Mouse (Mus musculus) spleen, adult 18-20 months (tissue): Measurements from ENCODE around the gene Clip3.

ENCODE experiments used
- DNase-seq, 2 experiments: peaks; one replicate each; pipeline ENCODE4 v3.0.0; 2022; ENCODE audit warnings: mixed read lengths in 2 of 2

Clip3 gene

DNA sequence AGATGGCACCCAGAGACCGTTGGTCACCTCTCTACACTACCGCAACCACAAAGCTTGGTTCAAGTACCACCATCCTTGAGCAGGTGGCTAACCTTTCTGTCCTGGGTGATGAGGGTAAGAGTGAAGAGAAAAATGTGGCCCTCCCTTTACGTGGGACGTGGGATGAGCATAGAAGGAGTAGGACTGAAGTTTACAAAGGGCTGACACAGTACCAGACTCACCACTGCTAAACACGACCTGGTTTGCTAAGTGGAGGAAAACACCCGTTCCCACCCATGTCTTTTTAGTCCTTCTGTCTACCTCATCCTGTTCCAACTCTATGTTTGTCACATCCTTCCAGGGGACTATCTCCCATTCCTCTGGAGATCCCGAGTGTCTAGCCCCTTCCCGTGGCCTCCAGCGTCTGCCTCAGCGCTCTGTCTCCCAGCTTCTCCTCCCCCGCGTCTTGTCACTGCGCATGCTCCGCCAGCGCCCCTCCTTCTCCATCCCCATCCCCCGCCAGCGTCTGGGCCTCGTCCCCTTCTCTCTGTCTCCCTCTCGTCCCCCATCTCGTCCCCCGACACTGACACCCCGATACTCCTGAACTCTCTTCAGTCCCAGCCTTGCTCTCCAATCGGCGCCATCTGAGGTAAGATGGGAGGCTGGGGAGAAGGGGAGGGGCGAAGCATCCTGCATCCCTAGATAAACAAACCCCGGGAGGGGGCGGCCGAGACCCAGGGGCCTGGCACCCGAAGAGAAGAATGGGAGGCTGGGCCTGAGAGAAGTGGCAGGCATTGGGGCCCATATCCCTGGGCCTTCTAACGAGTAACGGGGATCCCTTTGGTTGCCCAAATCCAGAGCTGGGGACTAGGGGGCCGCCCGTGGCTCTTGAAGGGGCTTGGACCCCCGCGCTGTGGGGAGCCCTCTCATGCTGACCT is at the start of gene Clip3:
Gene Clip3, plus strand, starts transcription at position 514 of the 917 bp plus-strand sequence.
- peak in 1 of 2 experiments; percentile 20 for DNase-seq

DNA sequence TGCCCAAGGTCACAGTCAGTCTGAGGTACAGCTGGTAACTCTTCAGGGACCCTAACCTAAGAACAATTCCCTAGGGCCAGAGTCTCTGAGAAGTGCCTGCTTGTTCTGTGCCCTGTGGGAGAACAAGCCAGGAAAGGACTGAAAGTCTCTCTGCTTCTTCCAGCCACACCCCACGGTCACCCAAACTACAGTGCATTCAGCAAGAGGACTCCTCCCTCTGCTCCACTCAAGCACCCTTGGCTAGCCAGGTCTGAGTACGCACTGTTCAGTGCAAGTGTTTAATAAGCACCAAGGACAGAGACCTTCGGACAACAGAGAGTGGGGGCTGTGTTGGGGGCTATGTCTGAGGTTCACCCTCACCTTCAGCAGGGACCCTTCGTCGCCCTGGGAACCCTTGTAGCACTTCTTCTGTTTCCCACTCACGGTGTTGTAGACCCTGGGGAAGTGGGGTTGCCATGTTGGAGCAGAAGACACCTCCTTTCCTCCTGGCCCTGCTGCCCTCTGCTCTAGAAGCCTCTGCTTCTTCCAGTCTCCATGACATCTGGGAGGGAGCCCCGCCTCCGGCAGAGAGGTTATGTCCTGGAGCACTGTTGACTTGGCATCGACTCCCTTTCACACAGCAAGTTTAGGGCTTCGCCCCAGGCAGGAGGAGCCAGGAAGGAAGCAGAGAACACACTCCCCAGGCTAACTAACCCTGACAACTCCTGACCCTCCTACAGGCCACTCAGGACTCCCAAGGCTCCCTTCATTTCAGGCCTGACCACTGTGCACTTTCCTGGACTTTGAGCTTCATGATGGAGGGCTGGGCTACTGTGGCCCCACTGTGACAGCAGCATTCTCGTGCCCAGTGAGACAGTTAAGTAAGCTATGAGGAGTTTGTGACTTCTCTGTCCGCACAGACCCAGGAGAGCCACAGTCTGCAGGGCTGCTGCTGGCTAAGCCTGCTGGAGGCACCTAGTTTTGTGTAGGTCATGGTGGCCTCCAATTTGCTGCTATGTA is 39.3 kb upstream of the Clip3 start:
- no peak for DNase-seq

DNA sequence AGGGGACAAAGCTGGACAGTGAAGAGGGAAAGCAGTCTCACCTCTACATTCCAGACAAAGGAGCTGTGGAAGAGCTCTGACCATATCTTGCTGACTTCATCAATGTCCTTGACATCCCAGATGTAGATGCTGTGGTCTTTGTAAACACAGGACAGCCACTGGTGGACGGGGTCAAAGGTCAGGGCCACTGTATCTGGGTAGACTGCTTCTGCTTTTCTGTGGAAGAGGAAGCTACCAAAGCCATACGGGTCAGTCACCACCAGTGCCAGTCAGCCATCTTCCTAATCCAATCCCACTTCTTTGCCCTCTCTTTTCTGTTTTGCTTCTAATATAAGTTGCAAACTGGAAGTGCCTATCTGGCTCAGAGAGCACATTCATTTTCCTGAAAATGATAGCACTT is 26.5 kb upstream of the Clip3 start:
- DNase-seq = no peak

DNA sequence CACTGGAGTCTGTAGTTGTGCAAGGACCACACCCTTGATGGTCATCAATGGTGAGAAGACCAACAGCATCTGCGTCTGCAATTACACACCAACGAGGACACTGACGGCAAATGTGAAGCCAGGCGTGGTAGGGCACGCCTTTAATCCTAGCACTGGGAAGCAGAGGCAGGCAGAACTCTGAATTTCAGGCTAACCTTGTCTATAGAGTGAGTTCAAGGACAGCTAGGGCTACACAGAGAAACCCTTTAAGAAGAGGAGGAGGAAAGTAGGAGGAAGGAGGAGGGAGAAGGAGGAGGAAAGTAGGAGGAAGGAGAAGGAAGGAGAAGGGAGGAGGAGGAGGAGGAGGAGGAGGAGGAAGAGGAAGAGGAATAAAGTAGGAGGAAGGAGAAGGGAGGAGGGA is 26.0 kb upstream of the Clip3 start:
- no peak for DNase-seq

DNA sequence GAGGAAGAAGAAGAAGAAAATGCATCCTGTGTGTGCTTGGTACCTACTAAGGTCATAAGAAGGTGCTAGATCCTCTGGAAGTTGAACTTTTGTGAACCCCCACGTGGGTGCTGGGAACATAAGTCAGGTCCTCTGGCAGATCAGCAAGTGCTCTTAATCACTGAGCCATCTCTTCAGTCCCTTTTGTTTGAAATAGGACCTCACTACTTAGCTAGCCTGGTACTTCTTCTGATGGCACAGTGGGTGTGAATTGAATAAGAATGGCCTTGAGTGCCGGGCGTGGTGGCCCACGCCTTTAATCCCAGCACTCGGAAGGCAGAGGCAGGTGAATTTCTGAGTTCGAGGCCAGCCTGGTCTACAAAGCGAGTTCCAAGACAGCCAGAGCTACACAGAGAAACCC is 25.6 kb upstream of the Clip3 start:
- DNase-seq = no peak

DNA sequence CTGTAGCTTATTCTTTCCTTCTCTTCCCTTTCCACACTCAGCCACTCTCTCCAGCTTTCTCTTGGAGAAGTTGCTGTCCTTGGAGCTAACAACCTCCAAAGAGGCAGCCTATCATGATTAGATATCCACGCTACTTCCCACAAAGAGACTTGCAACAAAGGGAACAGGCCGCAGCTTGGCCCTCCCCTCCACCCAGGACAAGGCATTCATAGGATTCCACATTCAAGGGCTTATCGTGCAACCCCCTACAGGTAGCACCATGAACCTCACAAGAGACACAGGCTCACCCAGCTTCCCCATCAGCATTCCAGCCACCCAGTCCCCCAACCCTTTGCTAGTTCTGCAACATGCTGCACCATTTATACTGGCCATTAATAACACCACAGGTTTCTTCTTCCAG is 24.7 kb upstream of the Clip3 start:
- no peak for DNase-seq

DNA sequence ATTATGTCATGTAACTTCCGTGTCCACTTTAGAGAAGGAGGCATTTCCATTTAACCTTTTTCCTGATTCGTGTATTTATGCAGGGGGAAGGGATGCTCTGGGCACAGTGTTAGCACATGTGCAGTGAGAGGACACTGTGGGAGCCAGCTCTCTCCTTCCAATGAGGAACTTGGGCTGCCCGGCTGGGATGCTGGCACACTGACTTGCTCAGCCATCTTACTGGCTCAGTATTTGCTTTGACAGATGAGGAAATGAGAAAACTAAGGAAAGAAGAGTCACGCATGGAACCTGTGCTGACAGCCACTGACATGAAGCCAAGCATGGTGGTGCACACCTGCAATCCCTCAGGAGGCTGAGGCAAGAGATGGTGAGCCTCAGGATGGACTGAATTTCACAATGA is 21.9 kb upstream of the Clip3 start:
- DNase-seq = no peak

DNA sequence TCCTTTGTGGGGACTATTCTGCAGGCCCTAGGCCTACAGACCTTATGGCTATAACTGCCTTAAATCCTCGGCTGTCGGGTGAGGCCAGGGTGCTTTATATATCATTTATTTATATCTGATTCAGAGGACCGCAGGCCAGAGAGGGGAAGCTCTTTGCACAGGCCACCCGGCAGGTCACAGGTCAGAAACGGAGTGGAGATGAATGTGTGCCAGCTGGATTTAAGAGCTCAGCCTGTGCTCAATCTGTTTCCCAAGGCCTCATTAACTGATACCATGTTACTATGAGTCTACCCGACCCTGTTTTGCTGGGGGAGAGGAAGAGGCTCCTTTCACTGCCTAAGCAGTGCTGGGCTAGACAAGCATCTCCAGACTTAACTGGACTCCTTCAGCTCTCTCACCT is 17.1 kb upstream of the Clip3 start:
- DNase-seq = no peak

DNA sequence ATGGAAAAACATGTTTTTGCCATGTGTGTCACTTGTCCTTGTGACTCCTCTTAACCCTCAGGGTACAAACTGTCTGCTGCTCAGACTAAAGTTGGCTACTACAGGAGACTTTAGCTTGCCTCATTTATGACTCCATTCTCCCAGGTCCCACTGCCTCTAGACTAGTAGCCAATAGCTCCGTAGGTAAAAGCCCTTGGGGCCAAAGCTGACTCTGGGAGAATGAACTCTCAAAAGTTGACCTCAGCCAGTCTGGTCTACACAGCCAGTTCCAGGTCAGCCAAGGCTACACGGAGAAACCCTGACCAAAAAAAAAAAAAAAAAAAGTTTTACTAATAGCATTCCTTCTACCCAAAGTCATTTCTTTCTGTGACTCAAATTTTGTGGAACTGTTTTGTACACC is 12.6 kb upstream of the Clip3 start:
- DNase-seq = no peak

DNA sequence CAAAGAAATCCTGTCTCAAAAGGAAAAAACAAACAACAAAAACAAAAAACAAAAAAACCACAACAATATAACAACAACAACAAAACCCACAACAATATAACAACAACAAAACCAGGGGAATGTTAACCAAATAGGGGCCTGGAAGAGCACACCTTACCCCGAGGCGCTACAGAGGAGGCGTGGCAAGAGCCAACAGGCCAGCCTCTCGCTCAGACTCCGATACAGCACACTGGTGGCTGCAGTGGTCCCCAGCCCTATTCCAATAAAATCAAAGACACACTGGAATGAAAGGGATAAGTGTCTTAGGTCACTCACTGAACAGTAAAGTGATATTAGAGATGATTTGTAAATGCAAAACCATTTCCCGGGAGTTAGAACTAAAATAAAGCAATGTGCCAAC is 12.0 kb upstream of the Clip3 start:
- no peak for DNase-seq

DNA sequence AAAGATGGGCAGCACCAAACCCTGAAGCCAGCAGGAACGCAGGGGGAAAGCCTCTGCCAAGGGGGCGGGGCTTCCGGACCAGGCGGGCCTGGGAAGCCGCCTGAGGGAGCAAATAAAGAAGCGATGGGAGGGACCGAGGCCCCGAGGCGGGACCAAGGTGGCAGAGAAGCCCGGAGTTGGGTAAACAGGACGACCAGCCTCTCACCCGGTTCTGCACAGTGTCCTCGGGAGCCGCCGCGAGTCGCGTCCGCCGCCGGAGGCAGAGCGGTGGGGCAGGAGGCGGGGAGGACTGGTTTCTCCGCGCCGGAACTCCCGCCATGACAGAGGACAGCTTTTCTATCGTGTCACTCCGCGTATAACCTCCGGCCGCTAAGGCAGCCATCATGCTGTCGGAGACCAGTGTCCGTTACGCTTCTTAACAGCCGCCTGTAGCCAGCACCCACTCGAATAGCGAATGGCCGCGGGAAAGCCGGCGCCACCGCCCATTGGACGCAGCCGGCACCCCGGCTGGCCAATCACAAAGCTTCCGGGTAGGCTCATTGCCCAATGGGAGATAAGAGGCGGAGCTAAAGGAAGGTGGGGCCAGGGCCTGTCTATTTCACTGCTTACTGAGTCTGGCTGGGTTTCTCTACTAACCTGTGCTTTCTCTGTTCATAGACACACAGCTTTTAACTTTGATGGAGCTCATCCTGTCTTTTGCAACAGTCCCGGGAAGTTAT is 11.4 kb upstream of the Clip3 start, which contains the start of the genes Thap8 and Wdr62:
Gene Thap8, plus strand, starts transcription at position 144 of the 719 bp plus-strand sequence.
Gene Wdr62, minus strand, starts transcription at position 469 of the 719 bp plus-strand sequence.
- DNase-seq = peak; percentile 81 to 85

DNA sequence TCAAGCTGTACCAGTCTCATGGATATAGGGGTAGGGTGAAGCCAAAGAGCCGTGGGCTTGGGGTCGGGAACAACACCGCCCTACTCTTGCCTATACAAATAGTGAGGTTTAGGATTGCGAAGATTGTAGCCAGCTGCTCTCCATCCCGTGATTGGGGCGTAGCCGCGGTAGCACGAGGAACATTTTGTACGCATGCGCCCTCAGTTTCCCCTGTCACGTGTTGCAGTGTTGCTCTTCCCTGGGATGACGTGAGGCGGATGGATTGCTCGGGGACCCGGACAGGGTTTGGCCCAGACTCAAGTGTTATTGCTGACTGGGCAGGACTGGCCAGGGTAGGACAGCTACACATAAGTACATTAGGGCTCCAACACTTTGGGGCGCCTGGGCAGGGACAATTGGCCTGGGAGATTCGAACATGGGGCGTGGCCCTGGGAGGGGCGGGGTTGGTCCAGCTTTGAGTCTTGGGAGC is 10.8 kb upstream of the Clip3 start:
- peak; percentile 67 to 76 for DNase-seq

DNA sequence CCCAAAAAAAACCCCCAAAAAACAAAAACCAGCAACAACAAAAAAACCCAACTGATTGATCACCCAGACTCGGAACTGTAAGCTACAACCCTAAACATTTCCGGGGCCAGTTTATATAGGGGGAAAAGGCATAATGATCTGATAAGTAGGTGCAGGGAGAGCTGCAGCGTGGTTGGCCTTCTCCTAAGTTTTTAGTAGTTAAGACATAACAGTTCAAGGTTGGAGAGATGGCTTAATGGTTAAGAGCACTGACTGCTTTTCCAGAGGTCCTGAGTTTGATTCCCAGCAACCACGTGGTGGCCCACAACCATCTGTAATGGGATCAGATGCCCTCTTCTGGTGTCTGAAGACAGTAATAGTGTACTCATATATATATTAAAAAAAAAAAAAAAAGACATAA is 10.0 kb upstream of the Clip3 start:
- DNase-seq = no peak

DNA sequence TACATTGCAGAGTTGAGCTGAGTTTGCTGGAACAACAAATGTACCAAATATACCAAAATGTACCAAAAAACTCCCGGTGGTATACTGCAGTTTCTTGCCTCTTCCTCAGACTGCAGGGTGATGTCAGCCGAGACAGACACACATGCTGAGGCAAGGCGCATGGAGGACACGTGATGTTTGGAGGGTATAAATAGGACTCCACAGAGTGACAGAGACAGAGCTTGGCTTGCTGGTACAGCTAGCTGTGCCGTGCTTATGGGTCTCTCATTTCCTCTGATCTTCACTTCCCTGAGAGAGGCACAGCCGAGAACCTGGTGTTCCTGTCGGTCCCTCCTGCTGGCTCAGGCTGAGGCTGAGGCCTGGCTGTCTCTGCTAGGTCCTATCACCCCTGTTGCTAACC is 8.8 kb upstream of the Clip3 start:
- no peak for DNase-seq

DNA sequence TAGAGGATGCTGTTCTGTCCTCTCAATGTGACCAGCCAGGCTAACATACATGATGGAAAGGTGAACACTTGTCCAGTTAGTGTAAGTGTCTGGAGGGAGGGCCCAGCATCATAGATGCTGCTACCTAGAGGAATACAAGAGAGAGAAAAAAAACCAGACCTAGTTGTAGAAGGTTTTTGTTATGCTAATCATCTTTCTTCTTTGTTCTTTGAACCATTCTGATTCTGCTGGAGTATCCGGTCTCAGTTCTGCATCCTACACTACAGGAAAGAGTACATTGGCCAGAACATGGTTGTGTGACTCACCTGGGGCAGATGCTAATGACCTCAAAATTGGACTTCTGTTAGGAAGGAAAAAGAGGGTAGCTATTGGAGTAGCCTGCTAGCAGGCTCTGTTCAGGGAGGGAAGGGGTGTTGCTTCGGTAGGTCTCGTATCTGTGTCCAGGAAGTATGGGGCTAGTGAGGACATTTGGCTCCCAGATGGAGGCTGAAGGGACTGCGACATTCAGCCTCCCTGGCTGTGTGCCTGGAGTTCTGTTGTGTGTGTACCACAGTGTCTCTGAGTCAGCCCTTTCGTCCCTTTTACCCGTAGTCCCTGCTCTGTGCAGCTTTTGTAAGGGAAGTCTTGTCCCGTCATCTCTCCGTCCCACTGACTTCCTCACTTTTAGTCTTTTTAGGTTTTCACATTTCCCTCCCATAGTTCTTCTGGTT is 4.7 kb upstream of the Clip3 start:
- DNase-seq = no peak

DNA sequence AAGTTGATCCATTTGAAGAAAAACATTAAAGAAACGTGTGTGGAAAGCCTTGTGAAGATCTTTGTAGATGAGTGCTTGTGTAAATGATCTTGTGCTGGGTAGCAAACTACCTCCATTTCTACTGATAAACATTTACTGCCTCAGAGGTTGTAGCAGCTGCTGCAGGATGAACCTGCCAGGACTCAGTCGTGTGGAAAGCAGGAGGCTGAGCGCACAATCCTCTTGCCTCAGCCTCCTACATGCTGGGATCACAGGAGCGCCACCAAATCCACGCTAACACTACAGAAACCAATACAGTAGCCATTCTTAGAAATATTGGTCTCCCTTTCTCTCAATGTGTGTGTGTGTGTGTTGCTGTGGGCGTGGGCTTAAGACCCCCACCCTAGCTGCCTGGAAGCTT is 3.5 kb upstream of the Clip3 start:
- no peak for DNase-seq

DNA sequence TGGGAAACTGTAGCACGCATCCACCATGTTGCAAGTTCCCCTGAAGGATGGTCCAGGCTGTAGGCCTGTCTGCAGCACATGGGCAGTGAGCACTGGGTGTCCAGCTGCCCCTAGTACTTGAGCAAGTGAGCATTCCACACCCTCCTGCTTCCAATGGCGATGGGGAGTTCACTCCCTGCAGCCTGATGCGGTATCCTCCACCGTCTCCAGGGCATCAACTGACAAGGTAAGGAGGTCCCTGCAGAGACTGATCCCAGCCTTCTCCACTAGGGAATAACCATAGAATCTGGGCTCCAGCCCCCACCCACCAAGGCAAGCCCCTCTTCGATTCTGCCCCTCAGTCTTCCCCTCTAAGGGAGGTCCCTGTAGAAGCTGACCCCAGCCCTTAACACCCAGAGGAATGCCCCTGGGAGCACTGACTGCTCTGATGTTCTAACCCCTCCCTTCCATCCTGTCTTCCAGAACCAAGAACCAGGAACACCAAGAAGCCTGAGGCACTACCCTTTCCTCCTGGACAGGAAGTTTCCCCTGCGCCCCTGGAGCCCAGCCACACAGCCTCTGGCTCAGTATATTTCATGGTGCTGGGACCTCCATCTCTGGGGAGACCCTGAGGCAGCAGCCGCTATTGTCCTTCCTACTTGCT is 2.3 kb upstream of the Clip3 start:
- DNase-seq = no peak

DNA sequence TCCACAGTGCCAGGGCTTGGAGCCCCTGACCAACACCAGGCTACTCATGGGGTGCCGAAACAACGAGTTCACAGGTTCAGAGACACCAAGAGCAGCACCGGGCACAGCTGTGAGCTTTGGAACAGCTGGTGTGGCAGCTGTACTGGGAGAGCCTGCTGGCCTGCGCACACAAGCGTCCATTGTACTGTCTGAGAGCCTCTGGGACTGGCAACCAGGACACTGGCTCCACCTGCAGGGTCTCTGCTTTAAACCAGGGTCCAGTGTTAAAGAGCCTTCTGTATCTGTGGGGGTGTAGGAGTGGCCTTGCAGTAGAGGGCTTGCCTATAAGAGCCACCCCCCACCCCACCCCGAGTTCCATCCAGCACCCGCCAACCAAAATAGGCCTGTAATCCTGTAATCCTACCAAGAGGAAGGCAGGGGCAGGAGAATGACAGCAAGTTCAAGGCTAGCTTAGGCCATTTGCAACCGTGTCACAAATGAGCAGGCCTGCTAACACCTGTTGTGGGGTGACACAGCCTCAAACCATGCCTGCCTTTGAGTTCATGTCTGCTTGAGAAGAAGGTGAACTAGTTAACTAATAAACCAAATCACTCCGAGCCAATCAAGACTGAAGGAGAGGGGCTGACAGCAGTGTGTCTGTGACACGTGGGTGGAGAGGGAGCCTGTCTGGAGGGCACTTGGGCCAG is 1.7 kb upstream of the Clip3 start:
- DNase-seq = no peak

DNA sequence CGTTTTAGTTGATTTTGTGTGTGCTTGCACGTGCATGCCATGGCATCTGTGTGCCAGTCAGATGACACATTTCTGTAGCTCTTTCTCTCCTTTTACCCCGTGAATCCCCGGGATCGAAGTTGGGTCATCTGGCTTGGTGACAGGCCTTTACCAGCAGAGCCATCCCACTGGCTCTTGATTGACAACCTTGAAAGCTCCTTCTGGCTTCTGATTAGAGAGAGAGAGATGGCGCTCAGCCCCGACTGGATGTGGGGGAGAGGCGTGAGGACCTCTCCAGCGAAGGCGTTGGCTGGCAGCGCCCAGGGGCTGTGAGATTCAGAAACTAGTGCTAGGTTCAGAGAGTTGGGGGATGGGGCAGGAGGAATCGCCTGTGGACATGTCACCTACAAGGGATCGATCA is 2.3 kb downstream of the Clip3 start:
- no peak for DNase-seq

DNA sequence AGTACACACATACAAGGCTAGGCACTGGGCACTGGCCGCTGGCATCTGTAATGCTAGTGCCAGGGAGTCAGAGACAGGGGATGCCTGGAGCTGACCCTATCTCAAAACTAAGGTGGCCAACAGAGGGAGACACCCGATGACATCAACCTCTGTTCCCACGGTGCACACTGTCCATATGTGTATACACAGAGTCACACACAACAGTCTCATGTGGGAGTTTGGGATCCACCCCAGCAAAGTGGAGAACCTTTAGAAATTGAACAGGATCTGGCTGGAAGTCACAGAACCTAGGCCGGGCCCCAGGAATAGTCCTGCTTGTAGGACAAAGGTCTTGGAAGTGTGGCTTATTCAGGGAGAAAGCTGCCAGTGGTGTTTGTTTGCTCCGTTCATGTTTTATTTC is 2.8 kb downstream of the Clip3 start:
- DNase-seq = no peak

DNA sequence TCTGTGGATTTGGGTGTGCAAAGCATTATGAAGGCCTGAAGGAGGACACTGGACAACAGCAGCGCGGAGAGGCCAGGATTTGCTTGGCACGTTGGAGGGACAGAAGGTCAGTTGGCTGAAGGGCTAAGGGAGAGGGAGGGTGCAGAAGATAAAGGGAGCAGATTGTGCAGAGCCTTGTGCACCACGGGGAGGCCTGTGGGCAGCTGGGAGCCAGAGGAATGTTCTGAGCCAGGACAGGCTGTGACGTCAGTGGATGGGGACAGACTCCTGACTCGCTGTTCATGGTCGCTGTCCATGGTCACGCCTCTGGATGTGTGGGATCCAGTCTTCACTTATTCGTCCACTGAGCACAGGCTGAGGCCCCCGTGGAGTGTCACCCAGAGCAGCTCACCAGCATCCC is 3.6 kb downstream of the Clip3 start:
- no peak for DNase-seq
